Mouse (Mus musculus): ENCODE measurements around the gene Ugt1a9.

DNA sequence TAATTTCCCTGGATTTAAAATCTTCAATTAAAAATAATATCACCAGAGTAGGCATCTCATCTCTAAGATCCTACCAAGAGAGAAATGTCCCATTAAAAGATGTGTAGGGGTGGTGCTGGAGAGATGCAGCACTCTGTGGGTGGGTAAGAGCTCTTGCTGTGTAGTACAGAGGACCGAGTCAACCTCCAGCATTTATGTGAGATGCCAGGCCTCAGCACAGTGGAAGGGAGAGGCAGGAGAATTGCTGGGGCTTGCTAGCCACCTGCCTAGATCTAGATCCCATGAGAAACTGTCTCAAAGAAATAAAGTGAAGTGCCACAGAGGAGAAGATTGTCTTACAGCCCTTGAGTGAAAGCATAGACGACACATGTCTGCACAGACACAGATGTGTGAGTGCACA, 146.0 kb downstream of the Ugt1a9 start:
- TF ChIP-seq POLR2A (IDR thresholded peaks at IDR 0.05; ENCODE audit: insufficient read depth, low read length): no peak
- no peak for TF ChIP-seq EP300 (IDR thresholded peaks at IDR 0.05; ENCODE audit: insufficient read depth, low read depth, low read length)
- TF ChIP-seq CTCF (IDR thresholded peaks at IDR 0.05; ENCODE audit: low read depth, low read length): no peak

Measured in ES-Bruce4 (cell line).